Mouse (Mus musculus) erythroblast, embryonic 14.5 days (primary cell): ENCODE results near the gene Ndufa6. TPM values are rescaled to one million over a fixed set of nuclear protein-coding genes. Genes with fewer than 3 reads are reported as not detected.

ENCODE experiments used
- H3K27me3 ChIP-seq: 2 replicates; pipeline ENCODE4 v1.6.1; 2012; ENCODE audit warnings: inconsistent platforms; ENCODE audit not compliant: control insufficient read depth
- H3K36me3 ChIP-seq: 2 replicates; pipeline ENCODE4 v1.6.1; 2012; ENCODE audit warnings: mild to moderate bottlenecking, inconsistent platforms; ENCODE audit not compliant: control insufficient read depth
- H3K4me1 ChIP-seq: 2 replicates; pipeline ENCODE4 v1.6.1; 2012; ENCODE audit warnings: inconsistent platforms; ENCODE audit not compliant: control insufficient read depth
- H3K4me3 ChIP-seq: replicated peaks from 2 replicates; pipeline ENCODE3; 2012; ENCODE audit warnings: moderate library complexity, mild to moderate bottlenecking, inconsistent platforms
- H3K9me3 ChIP-seq: 2 replicates; pipeline ENCODE4 v1.6.1; 2012; ENCODE audit warnings: low read length, inconsistent platforms, mixed read lengths; ENCODE audit not compliant: control insufficient read depth
- GATA1 ChIP-seq: IDR thresholded peaks from 2 replicates; pipeline ENCODE4 v1.6.1; 2012; ENCODE audit warnings: low read length, inconsistent platforms, mixed read lengths
- TAL1 ChIP-seq: IDR thresholded peaks from 3 replicates; pipeline ENCODE4 v1.6.1; 2012; ENCODE audit warnings: low read length, inconsistent platforms, mixed read lengths
- polyA plus RNA-seq: library from polyadenylated mRNA; stranded (reverse); fragments of >175 nt; gene quantifications from 2 replicates; pipeline ENCODE4 v1.2.3, GENCODE M21; 2012

Ndufa6 gene
- polyA plus RNA-seq, 1 experiment: 30.8 TPM

- Histone ChIP-seq H3K27me3 (no peaks in the 10 kb centered on the region), H3K4me1 (peaks cover 81% of the 10 kb centered on the region), H3K4me3 (peak overlapping the region; percentile 91), H3K36me3 (peaks cover 81% of the 10 kb centered on the region), H3K9me3 (peaks cover 2% of the 10 kb centered on the region; the same call in 1 of the 2 replicates)
- TF ChIP-seq GATA1: no peak
- TF ChIP-seq TAL1: no peak
Measured at GRCm38 (mm10) chr15:82345820-82346470, 8.2 kb downstream of the Ndufa6 start.

- peaks cover 83% of the 10 kb centered on the region for H3K4me1 ChIP-seq
- H3K9me3 ChIP-seq: peaks cover 2% of the 10 kb centered on the region; the same call in 1 of the 2 replicates
- no peaks in the 10 kb centered on the region for H3K27me3 ChIP-seq
- no peak for TF ChIP-seq TAL1
- no peak for TF ChIP-seq GATA1
- peak overlapping the region; percentile 91 for H3K4me3 ChIP-seq
- H3K36me3 ChIP-seq: peaks cover 71% of the 10 kb centered on the region
Measured at GRCm38 (mm10) chr15:82344971-82345370, 9.2 kb downstream of the Ndufa6 start.

GRCm38 (mm10) chr15:82343368-82344287 is 10.5 kb downstream of the Ndufa6 start:
- peaks cover 88% of the 10 kb centered on the region for H3K4me1 ChIP-seq
- H3K4me3 ChIP-seq: peak overlapping the region; percentile 91
- H3K9me3 ChIP-seq: peaks cover 2% of the 10 kb centered on the region; the same call in 1 of the 2 replicates
- TF ChIP-seq TAL1: no peak
- no peak for TF ChIP-seq GATA1
- no peaks in the 10 kb centered on the region for H3K27me3 ChIP-seq
- H3K36me3 ChIP-seq: peaks cover 58% of the 10 kb centered on the region

DNA sequence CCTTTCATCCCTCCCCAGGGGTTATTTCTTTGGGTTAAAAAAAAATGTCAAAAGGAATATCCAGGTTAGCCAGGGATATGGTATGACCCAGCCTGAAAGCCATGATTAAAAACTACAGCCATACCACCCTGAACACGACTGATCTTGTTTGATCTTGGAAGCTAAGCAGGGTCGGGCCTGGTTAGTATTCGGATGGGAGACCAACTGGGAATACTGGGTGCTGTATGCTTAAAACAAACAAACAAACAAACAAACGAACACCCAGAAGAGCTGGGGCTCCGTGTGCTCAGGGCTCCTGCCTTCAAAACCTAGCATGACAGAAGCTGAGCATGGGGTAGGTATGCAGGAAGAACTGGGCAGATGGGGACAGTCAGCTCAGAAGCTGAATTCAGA is 11.6 kb downstream of the Ndufa6 start:
- H3K9me3 ChIP-seq: peaks cover 2% of the 10 kb centered on the region; the same call in 1 of the 2 replicates
- no peaks in the 10 kb centered on the region for H3K27me3 ChIP-seq
- TF ChIP-seq TAL1 (no peak), GATA1 (no peak)
- H3K4me1 ChIP-seq: peaks cover 87% of the 10 kb centered on the region
- H3K36me3 ChIP-seq: peaks cover 47% of the 10 kb centered on the region
- H3K4me3 ChIP-seq: peak overlapping the region; percentile 91

GRCm38 (mm10) chr15:82341675-82342542 is 12.2 kb downstream of the Ndufa6 start:
- H3K9me3 ChIP-seq: peaks cover 2% of the 10 kb centered on the region; the same call in 1 of the 2 replicates
- TF ChIP-seq GATA1 (peak; percentile 89), TAL1 (peak; percentile 80)
- peaks cover 45% of the 10 kb centered on the region for H3K36me3 ChIP-seq
- no peaks in the 10 kb centered on the region for H3K27me3 ChIP-seq
- H3K4me3 ChIP-seq: peak overlapping the region; percentile 91
- peaks cover 87% of the 10 kb centered on the region for H3K4me1 ChIP-seq

- Histone ChIP-seq H3K4me3 (peak overlapping the region; percentile 91), H3K4me1 (peaks cover 88% of the 10 kb centered on the region), H3K27me3 (no peaks in the 10 kb centered on the region)
Measured at GRCm38 (mm10) chr15:82341036-82341501, 13.1 kb downstream of the Ndufa6 start.

GRCm38 (mm10) chr15:82340414-82341035 is 13.6 kb downstream of the Ndufa6 start:
- TF ChIP-seq GATA1: 0 out of 2 replicates have a peak, but pooled peaks have one; percentile 4
- TF ChIP-seq TAL1: no peak

More at GRCm38 (mm10) chr15:82341036-82341501, 13.1 kb downstream of the Ndufa6 start:
- H3K9me3 ChIP-seq: peaks cover 2% of the 10 kb centered on the region; the same call in 1 of the 2 replicates
- H3K36me3 ChIP-seq: peaks cover 51% of the 10 kb centered on the region
- TF ChIP-seq GATA1 (no peak), TAL1 (no peak)

More at GRCm38 (mm10) chr15:82340414-82341035, 13.6 kb downstream of the Ndufa6 start:
- Histone ChIP-seq H3K27me3 (no peaks in the 10 kb centered on the region), H3K36me3 (peaks cover 54% of the 10 kb centered on the region), H3K4me1 (peaks cover 89% of the 10 kb centered on the region), H3K4me3 (peak overlapping the region; percentile 91), H3K9me3 (peaks cover 2% of the 10 kb centered on the region; the same call in 1 of the 2 replicates)
